Comparison of ENCODE assay signal across 14 mouse cellular contexts in genomic region chr6:40607431-40607830, GRCm38 (mm10). TPM values are rescaled to one million over a fixed set of nuclear protein-coding genes. Genes with fewer than 3 reads are reported as not detected.
DNase-seq lines count a peak whose midpoint lies in the region; ATAC-seq lines count a peak whose summit lies in the region.
"Had no signal": no experiment of that assay in that cellular context is flagged by ENCODE, and none has a peak within 500 bp of the region (broad histone marks: within the 10 kb centered on the region; RNA-seq: fewer than 3 reads in every experiment).

No protein-coding gene starts in this region.

- no peak overlapping the region for H3K4me3 ChIP-seq in heart, embryonic 11.5 days (ENCODE audit: low read depth, low read length)
- H3K4me3 ChIP-seq: embryonic facial prominence, embryonic 12.5 days; stomach, embryonic 15.5 days had no signal

- no peaks in the 10 kb centered on the region for H3K36me3 ChIP-seq in heart, embryonic 11.5 days (ENCODE audit: control insufficient read depth, insufficient read depth, low read length)
- H3K36me3 ChIP-seq: embryonic facial prominence, embryonic 12.5 days; stomach, embryonic 15.5 days had no signal

- H3K27ac ChIP-seq in heart, embryonic 11.5 days (ENCODE audit: low read depth, low read length), result no peak overlapping the region
- H3K27ac ChIP-seq: embryonic facial prominence, embryonic 12.5 days; stomach, embryonic 15.5 days had no signal

- no peaks in the 10 kb centered on the region for H3K4me1 ChIP-seq in heart, embryonic 11.5 days (ENCODE audit: control insufficient read depth, insufficient read depth, low read length)
- H3K4me1 ChIP-seq: embryonic facial prominence, embryonic 12.5 days; stomach, embryonic 15.5 days had no signal

- no peaks in the 10 kb centered on the region for H3K9me3 ChIP-seq in heart, embryonic 11.5 days (replicated peaks; ENCODE audit: control insufficient read depth, low read length)
- H3K9me3 ChIP-seq: embryonic facial prominence, embryonic 12.5 days; stomach, embryonic 15.5 days had no signal

- no peaks in the 10 kb centered on the region for H3K27me3 ChIP-seq in heart, embryonic 11.5 days (ENCODE audit: control insufficient read depth, insufficient read depth, low read length)
- H3K27me3 ChIP-seq: embryonic facial prominence, embryonic 12.5 days; stomach, embryonic 15.5 days had no signal

- intact Hi-C loops in heart, postnatal 36 days (cut with DNase I), result no loop called here

- H3K4me2 ChIP-seq in heart, embryonic 11.5 days, result no peak overlapping the region
- H3K4me2 ChIP-seq: embryonic facial prominence, embryonic 12.5 days; stomach, embryonic 15.5 days had no signal

- no peak overlapping the region for H3K9ac ChIP-seq in heart, embryonic 11.5 days (ENCODE audit: low read depth, low read length)
- H3K9ac ChIP-seq: embryonic facial prominence, embryonic 12.5 days; stomach, embryonic 15.5 days had no signal

- peak; percentile 28 to 39 for DNase-seq in heart, adult 18-20 months
- peak; percentile 9 for DNase-seq in cerebellum, adult 9-11 months
- peak; percentile 57 for DNase-seq in layer of hippocampus, adult 9-11 months
- peak; percentile 47 for DNase-seq in right cerebral cortex, postnatal 25 days
- no peak for DNase-seq in thymus, postnatal 0 days (ENCODE audit: low spot score)
- DNase-seq in heart, postnatal 36 days, result no peak
- DNase-seq in ovary, postnatal 14 days (ENCODE audit: low spot score), result no peak
- DNase-seq: gastrocnemius, postnatal 25 days had no signal

- no peak for ATAC-seq in heart, embryonic 11.5 days (replicated peaks; ENCODE audit: insufficient number of reproducible peaks, low FRiP score, low TSS enrichment)
- ATAC-seq: hindbrain, embryonic 16.5 days had no signal

RNA-seq across cellular contexts. Expression of gene Tas2r138, which starts 5.7 kb away (rescaled TPM):
- total RNA-seq in heart, adult 18-20 months (2021), result not detected
- not detected in 2 replicates for polyA plus RNA-seq in heart, embryonic 11.5 days (2014; fragmentation: Nextera tagmentation; extraction: Ambion mirVana)
- 0.13 TPM in 1 of 2 replicates, not detected in the other for polyA plus RNA-seq in thymus, postnatal 0 days (2015; fragmentation: Nextera tagmentation; extraction: Ambion mirVana)
- not detected for total RNA-seq in heart, postnatal 36 days (2021)
- total RNA-seq: gastrocnemius, postnatal 25 days; left cerebral cortex, adult 8-10 months had no signal
- polyA plus RNA-seq: embryonic facial prominence, embryonic 12.5 days; hindbrain, embryonic 16.5 days; neural tube, embryonic 14.5 days; stomach, embryonic 15.5 days had no signal

RNA-seq across cellular contexts. Expression of gene Mgam, which starts 21.2 kb away (rescaled TPM):
- under 1 TPM; 0.10 to 0.12 TPM for total RNA-seq in heart, adult 18-20 months (2021)
- polyA plus RNA-seq in heart, embryonic 11.5 days (2014; fragmentation: Nextera tagmentation; extraction: Ambion mirVana), result 0.04 and 0.06 TPM in 2 replicates
- polyA plus RNA-seq in thymus, postnatal 0 days (2015; fragmentation: Nextera tagmentation; extraction: Ambion mirVana), result 1.1 and 1.2 TPM in 2 replicates
- under 1 TPM in 1 of 2 experiments, not detected in 1; 0.27 TPM for total RNA-seq in heart, postnatal 36 days (2021)

RNA-seq across cellular contexts. Expression of gene Clec5a, which starts 21.8 kb away (rescaled TPM):
- under 1 TPM; 0.54 to 0.92 TPM for total RNA-seq in heart, adult 18-20 months (2021)
- 0.17 and 0.57 TPM in 2 replicates for polyA plus RNA-seq in heart, embryonic 11.5 days (2014; fragmentation: Nextera tagmentation; extraction: Ambion mirVana)
- polyA plus RNA-seq in thymus, postnatal 0 days (2015; fragmentation: Nextera tagmentation; extraction: Ambion mirVana), result 1.1 and 1.2 TPM in 2 replicates
- 1 to 10 TPM in 1 of 2 experiments, under 1 TPM in 1; 0.87 to 1.0 TPM for total RNA-seq in heart, postnatal 36 days (2021)

RNA-seq across cellular contexts. Expression of gene Olfr460, which starts 38.1 kb away (rescaled TPM):
- total RNA-seq in heart, adult 18-20 months (2021), result not detected
- polyA plus RNA-seq in heart, embryonic 11.5 days (2014; fragmentation: Nextera tagmentation; extraction: Ambion mirVana), result 0.06 TPM in 1 of 2 replicates, not detected in the other
- polyA plus RNA-seq in thymus, postnatal 0 days (2015; fragmentation: Nextera tagmentation; extraction: Ambion mirVana), result not detected in 2 replicates
- not detected for total RNA-seq in heart, postnatal 36 days (2021)
- total RNA-seq: gastrocnemius, postnatal 25 days; left cerebral cortex, adult 8-10 months had no signal
- polyA plus RNA-seq: embryonic facial prominence, embryonic 12.5 days; hindbrain, embryonic 16.5 days; stomach, embryonic 15.5 days had no signal

RNA-seq across cellular contexts. Expression of gene Olfr461, which starts 52.6 kb away (rescaled TPM):
- total RNA-seq in heart, adult 18-20 months (2021), result not detected
- polyA plus RNA-seq in heart, embryonic 11.5 days (2014; fragmentation: Nextera tagmentation; extraction: Ambion mirVana), result not detected in 2 replicates
- 0.22 TPM in 1 of 2 replicates, not detected in the other for polyA plus RNA-seq in thymus, postnatal 0 days (2015; fragmentation: Nextera tagmentation; extraction: Ambion mirVana)
- total RNA-seq in heart, postnatal 36 days (2021), result not detected
- total RNA-seq: gastrocnemius, postnatal 25 days; left cerebral cortex, adult 8-10 months had no signal
- polyA plus RNA-seq: stomach, embryonic 15.5 days had no signal

Comparison
In these comparisons a context has a peak if more than half of its experiments do, and no peak if none do; other contexts are left out.
1. DNase-seq: peak in heart, adult 18-20 months (2 of 2), cerebellum, adult 9-11 months (single experiment), layer of hippocampus, adult 9-11 months (single experiment) and right cerebral cortex, postnatal 25 days (single experiment); none in thymus, postnatal 0 days (single experiment), heart, postnatal 36 days (0 of 2) and ovary, postnatal 14 days (single experiment).